ENCODE assay signal across 24 mouse cellular contexts in genomic region chr19:53867238-53867637, GRCm38 (mm10). TPM values are rescaled to one million over a fixed set of nuclear protein-coding genes. Genes with fewer than 3 reads are reported as not detected.
DNase-seq lines count a peak whose midpoint lies in the region; ATAC-seq and TF ChIP-seq lines count a peak whose summit lies in the region.
"Had no signal": no experiment of that assay in that cellular context is flagged by ENCODE, and none has a peak within 500 bp of the region (broad histone marks: within the 10 kb centered on the region; RNA-seq: fewer than 3 reads in every experiment).

No protein-coding gene starts in this region.

- H3K27ac ChIP-seq in forebrain, embryonic 12.5 days, result no peak overlapping the region
- H3K27ac ChIP-seq in forebrain, embryonic 13.5 days, result no peak overlapping the region
- H3K27ac ChIP-seq in CH12.LX (ENCODE audit: insufficient read depth, low read depth) (0 out of 2 replicates have a peak overlapping the region, but pooled peaks have one; percentile 12), MEL (ENCODE audit: control insufficient read depth, low read depth, low read length) (no peak overlapping the region)

- no peaks in the 10 kb centered on the region; the same call in 1 of the 2 replicates for H3K36me3 ChIP-seq in forebrain, embryonic 12.5 days (replicated peaks)
- H3K36me3 ChIP-seq in forebrain, embryonic 13.5 days (ENCODE audit: poor library complexity, severe bottlenecking), result peaks cover 11% of the 10 kb centered on the region; the same call in 1 of the 2 replicates
- peaks cover 4 to 16% of the 10 kb centered on the region in 2 experiments for H3K36me3 ChIP-seq in CH12.LX (replicated peaks in 1 of 2; ENCODE audit: control insufficient read depth in 1 of 2, insufficient read depth in 1 of 2, low read length in 1 of 2)
- H3K36me3 ChIP-seq in MEL (ENCODE audit: control insufficient read depth in 1 of 2, insufficient read depth in 2 of 2, low read length in 2 of 2), result peaks cover 0 to 12% of the 10 kb centered on the region in 2 experiments; a peak in 3 of 4 replicates
- H3K36me3 ChIP-seq in myocyte (ENCODE audit: control insufficient read depth, insufficient read depth), result peaks cover 31% of the 10 kb centered on the region
- H3K36me3 ChIP-seq: G1E had no signal

- H3K4me3 ChIP-seq in forebrain, embryonic 12.5 days (replicated peaks), result no peak overlapping the region
- H3K4me3 ChIP-seq in forebrain, embryonic 13.5 days, result no peak overlapping the region
- H3K4me3 ChIP-seq in CH12.LX (replicated peaks in 1 of 3; ENCODE audit: low read depth in 2 of 3, low read length in 2 of 3, poor library complexity in 1 of 3), result peak overlapping the region in 1 of 3 experiments; percentile 33
- H3K4me3 ChIP-seq in MEL (ENCODE audit: control insufficient read depth in 1 of 2, insufficient read depth in 1 of 2, low read depth in 2 of 2, low read length in 2 of 2), result no peak overlapping the region
- H3K4me3 ChIP-seq in myocyte, result no peak overlapping the region

- no peaks in the 10 kb centered on the region for H3K79me2 ChIP-seq in CH12.LX (replicated peaks; ENCODE audit: control insufficient read depth, extremely low read depth, insufficient read depth, poor library complexity, severe bottlenecking)
- no peaks in the 10 kb centered on the region for H3K79me2 ChIP-seq in MEL (ENCODE audit: control insufficient read depth, insufficient read depth, low read length, poor library complexity)
- H3K79me2 ChIP-seq in myocyte (ENCODE audit: control insufficient read depth, insufficient read depth), result no peaks in the 10 kb centered on the region

- ATAC-seq in forebrain, embryonic 12.5 days (ENCODE audit: low FRiP score), result no peak
- no peak for ATAC-seq in forebrain, embryonic 13.5 days
- ATAC-seq in inflammation-experienced regulatory T-cells, adult 6 months, result no peak
- ATAC-seq: activated CD4-positive, CD25-positive, alpha-beta regulatory T cell, adult 4 months; CD4-positive, CD25-positive, alpha-beta regulatory T cell, adult 4 months; Patski had no signal

- no peak overlapping the region for H3ac ChIP-seq in myocyte (ENCODE audit: control insufficient read depth, insufficient read length)

- dilution Hi-C loops in CH12.LX (cut with MboI; ENCODE audit: extremely low pct_ligation_motif_present, extremely low pct_unique_long_range_greater_than_20kb, low sequenced_read_pairs), result no loop called here

- H3K4me1 ChIP-seq in forebrain, embryonic 12.5 days, result no peaks in the 10 kb centered on the region
- H3K4me1 ChIP-seq in forebrain, embryonic 13.5 days, result no peaks in the 10 kb centered on the region
- peaks cover 44 to 52% of the 10 kb centered on the region in 2 experiments for H3K4me1 ChIP-seq in CH12.LX (ENCODE audit: control insufficient read depth in 1 of 2, insufficient read depth in 2 of 2)
- H3K4me1 ChIP-seq in MEL (ENCODE audit: control insufficient read depth in 1 of 2, insufficient read depth in 2 of 2, low read length in 2 of 2), result peaks cover 4 to 15% of the 10 kb centered on the region in 2 experiments

- peak overlapping the region; percentile 1; the same call in 1 of the 2 replicates for H3K9ac ChIP-seq in forebrain, embryonic 12.5 days
- H3K9ac ChIP-seq in forebrain, embryonic 13.5 days, result no peak overlapping the region
- no peak overlapping the region for H3K9ac ChIP-seq in CH12.LX (ENCODE audit: insufficient read depth, low read depth)
- H3K9ac ChIP-seq in MEL (ENCODE audit: control insufficient read depth, low read depth, low read length, poor library complexity, severe bottlenecking), result no peak overlapping the region

- TF ChIP-seq RAD21 in CH12.LX (IDR thresholded peaks at IDR 0.05; ENCODE audit: low read depth, low read length) (no peak), MEL (IDR thresholded peaks at IDR 0.05; ENCODE audit: low read depth, low read length) (no peak)

- DNase-seq in CH12.LX (ENCODE audit: extremely low read depth), result no peak
- DNase-seq in MEL (ENCODE audit: low read depth, low spot score), result no peak
- DNase-seq in T-cell, adult 2 months (ENCODE audit: low spot score), result no peak
- DNase-seq in natural killer cell, adult 2 months (ENCODE audit: low spot score in 2 of 2), result no peak
- DNase-seq: adrenal gland, adult 2 months; adrenal gland, adult 8-10 months; adrenal gland, postnatal 10 days; adrenal gland, postnatal 14 days; adrenal gland, postnatal 25 days; adrenal gland, postnatal 36 days; B cell, adult 2 months; cerebellum, adult 11 months; cerebellum, adult 11-12 months; cerebellum, adult 18-20 months; cerebellum, adult 2 months; cerebellum, adult 8-10 months had no signal

- H3K4me2 ChIP-seq in forebrain, embryonic 12.5 days, result no peak overlapping the region
- no peak overlapping the region for H3K4me2 ChIP-seq in forebrain, embryonic 13.5 days
- H3K4me2 ChIP-seq in CH12.LX (ENCODE audit: insufficient read depth, low read depth, poor library complexity, severe bottlenecking) (no peak overlapping the region), myocyte (ENCODE audit: low read depth) (no peak overlapping the region)

- TF ChIP-seq POLR2A in CH12.LX (IDR thresholded peaks at IDR 0.05; ENCODE audit: low read depth, low read length), result no peak
- TF ChIP-seq POLR2A in MEL (IDR thresholded peaks at IDR 0.05; ENCODE audit: control insufficient read depth in 1 of 2, insufficient read depth in 1 of 2, low read depth in 1 of 2, low read length in 2 of 2, poor library complexity in 1 of 2), result no peak
- TF ChIP-seq POLR2A in myocyte (IDR thresholded peaks at IDR 0.05; ENCODE audit: insufficient read length, low read depth), result peak; percentile 31

- TF ChIP-seq EP300 in CH12.LX (IDR thresholded peaks at IDR 0.05; ENCODE audit: low read length) (no peak), MEL (IDR thresholded peaks at IDR 0.05; ENCODE audit: low read depth in 1 of 2, low read length in 2 of 2) (no peak)

- TF ChIP-seq CTCF in CH12.LX (conservative IDR thresholded peaks at IDR 0.05 in 1 of 2, IDR thresholded peaks at IDR 0.05 in 1 of 2; ENCODE audit: low read depth in 2 of 2, low read length in 2 of 2), result no peak
- TF ChIP-seq CTCF in MEL (IDR thresholded peaks at IDR 0.05 in 2 of 3, conservative IDR thresholded peaks at IDR 0.05 in 1 of 3; ENCODE audit: control insufficient read depth in 1 of 3, insufficient read depth in 1 of 3, low read depth in 2 of 3, low read length in 3 of 3, poor library complexity in 1 of 3, severe bottlenecking in 1 of 3), result no peak

- in situ Hi-C loops in CH12.LX (cut with MboI; ENCODE audit: low pct_ligation_motif_present, low pct_unique_long_range_greater_than_20kb, low sequenced_read_pairs), result no loop called here

- no peaks in the 10 kb centered on the region for H3K27me3 ChIP-seq in forebrain, embryonic 12.5 days
- H3K27me3 ChIP-seq in forebrain, embryonic 13.5 days, result no peaks in the 10 kb centered on the region
- H3K27me3 ChIP-seq in CH12.LX (replicated peaks) (no peaks in the 10 kb centered on the region), MEL (ENCODE audit: control insufficient read depth in 1 of 2, insufficient read depth in 2 of 2, low read length in 2 of 2) (no peaks in the 10 kb centered on the region), myocyte (ENCODE audit: control insufficient read depth, insufficient read depth, insufficient read length) (no peaks in the 10 kb centered on the region)
- H3K27me3 ChIP-seq: Patski had no signal

- H3K9me3 ChIP-seq in forebrain, embryonic 12.5 days, result no peaks in the 10 kb centered on the region
- H3K9me3 ChIP-seq in forebrain, embryonic 13.5 days (replicated peaks), result no peaks in the 10 kb centered on the region
- no peaks in the 10 kb centered on the region for H3K9me3 ChIP-seq in CH12.LX (replicated peaks; ENCODE audit: low read length)
- H3K9me3 ChIP-seq in MEL (replicated peaks; ENCODE audit: insufficient read depth, low read length), result no peaks in the 10 kb centered on the region
- H3K9me3 ChIP-seq: G1E had no signal

TF ChIP-seq in CH12.LX, 34 proteins besides CTCF, POLR2A, EP300 and RAD21 (continues in another document):
- no peak for TF ChIP-seq ZNF384 (IDR thresholded peaks at IDR 0.05; ENCODE audit: low read depth, low read length)
- TF ChIP-seq NELFE (IDR thresholded peaks at IDR 0.05; ENCODE audit: low read depth, low read length), result no peak
- no peak for TF ChIP-seq GABPA (IDR thresholded peaks at IDR 0.05; ENCODE audit: insufficient replicate concordance, low read depth, low read length)
- no peak for TF ChIP-seq SMC3 (IDR thresholded peaks at IDR 0.05; ENCODE audit: low read depth, low read length)
- no peak for TF ChIP-seq ZC3H11A (IDR thresholded peaks at IDR 0.05; ENCODE audit: low read depth, low read length)
- no peak for TF ChIP-seq TCF12 (IDR thresholded peaks at IDR 0.05; ENCODE audit: low read depth, low read length)

TF ChIP-seq in MEL, 35 proteins besides CTCF, POLR2A, EP300 and RAD21:
- TF ChIP-seq POLR2AphosphoS5 (IDR thresholded peaks at IDR 0.05; ENCODE audit: borderline replicate concordance, low read depth, low read length) (peak; percentile 93; the same call in 1 of the 2 replicates), SIN3A (IDR thresholded peaks at IDR 0.05; ENCODE audit: low read length) (no peak)

TF ChIP-seq in myocyte, 11 proteins besides CTCF, POLR2A, EP300 and RAD21:
- TF ChIP-seq MYOD1 (IDR thresholded peaks at IDR 0.05; ENCODE audit: control insufficient read depth in 1 of 3, insufficient read length in 2 of 3, low read depth in 2 of 3) (no peak), POLR2AphosphoS2 (IDR thresholded peaks at IDR 0.05; ENCODE audit: insufficient read length, low read depth) (peak; percentile 30)

RNA-seq across cellular contexts. Expression of gene Pdcd4, which starts 24.8 kb away (rescaled TPM):
- polyA plus RNA-seq in forebrain, embryonic 12.5 days (2016; fragmentation: Nextera tagmentation; extraction: Ambion mirVana), result 110 and 111 TPM in 2 replicates
- polyA plus RNA-seq in forebrain, embryonic 13.5 days (2015; fragmentation: Nextera tagmentation; extraction: Ambion mirVana), result 110 and 115 TPM in 2 replicates
- total RNA-seq in CH12.LX (2012; rRNA removed) (21.0 and 26.3 TPM in 2 replicates), CH12.LX (2014; rRNA removed) (24.3 and 24.4 TPM in 2 replicates), MEL (2012; rRNA removed) (19.7 and 30.0 TPM in 2 replicates)
- polyA plus RNA-seq in CH12.LX (2012; ENCODE audit: insufficient read length, low read depth) (37.9 and 39.0 TPM in 2 replicates), MEL (2012; ENCODE audit: insufficient read depth in 1 of 2, insufficient read length in 2 of 2, low read depth in 1 of 2, low replicate concordance in 2 of 2, missing spikeins in 1 of 2) (10 to 100 TPM in 1 of 2 experiments, not detected in 1; 37.6 TPM), myocyte (2012; fragmentation: generic; extraction: Trizol) (8.4 TPM)
- 100 to 1,000 TPM; 405 to 678 (median 450) TPM for polyA plus RNA-seq in inflammation-experienced regulatory T-cells, adult 6 months (2017; shearing (Covaris generic))
